Mouse (Mus musculus) ovary, postnatal 10 days (tissue): Measurements from ENCODE around the gene Dmc1.
A peak's percentile ranks its signal among the peaks of the same experiment; 100 is the strongest.

ENCODE experiments used
- DNase-seq: peaks from one replicate; pipeline ENCODE4 v3.0.0; 2022; ENCODE audit warnings: low spot score

Dmc1 gene

GRCm38 (mm10) chr15:79604990-79605665 is at the start of gene Dmc1:
TSS of gene Dmc1 (minus strand) at chr15:79605109.
- peak; percentile 12 for DNase-seq

GRCm38 (mm10) chr15:79651481-79651880 is 46.6 kb upstream of the Dmc1 start:
- DNase-seq = no peak

GRCm38 (mm10) chr15:79650569-79650968 is 45.7 kb upstream of the Dmc1 start:
- no peak for DNase-seq

- no peak for DNase-seq
Observed at GRCm38 (mm10) chr15:79648130-79648529, 43.2 kb upstream of the Dmc1 start.

GRCm38 (mm10) chr15:79645483-79645882 is 40.6 kb upstream of the Dmc1 start:
- no peak for DNase-seq

- DNase-seq = no peak
Observed at GRCm38 (mm10) chr15:79641135-79641817, 36.4 kb upstream of the Dmc1 start.

- DNase-seq = no peak
Observed at GRCm38 (mm10) chr15:79630471-79630870, 25.6 kb upstream of the Dmc1 start.

GRCm38 (mm10) chr15:79619770-79620414 is 15.0 kb upstream of the Dmc1 start:
- DNase-seq = no peak

GRCm38 (mm10) chr15:79618456-79618855 is 13.5 kb upstream of the Dmc1 start:
- no peak for DNase-seq

GRCm38 (mm10) chr15:79617135-79617534 is 12.2 kb upstream of the Dmc1 start:
- DNase-seq = no peak

GRCm38 (mm10) chr15:79616729-79617128 is 11.8 kb upstream of the Dmc1 start:
- DNase-seq = no peak

- no peak for DNase-seq
Observed at GRCm38 (mm10) chr15:79615501-79615900, 10.6 kb upstream of the Dmc1 start.

GRCm38 (mm10) chr15:79609226-79609625 is 4.3 kb upstream of the Dmc1 start:
- DNase-seq = no peak

- no peak for DNase-seq
Observed at GRCm38 (mm10) chr15:79608214-79608613, 3.3 kb upstream of the Dmc1 start.

GRCm38 (mm10) chr15:79607757-79608156 is 2.8 kb upstream of the Dmc1 start:
- DNase-seq = no peak

- no peak for DNase-seq
Observed at GRCm38 (mm10) chr15:79606161-79606560, 1.3 kb upstream of the Dmc1 start.

- no peak for DNase-seq
Observed at GRCm38 (mm10) chr15:79600176-79600575, 4.7 kb downstream of the Dmc1 start.

GRCm38 (mm10) chr15:79598715-79599114 is 6.2 kb downstream of the Dmc1 start:
- no peak for DNase-seq

- no peak for DNase-seq
Observed at GRCm38 (mm10) chr15:79581581-79581980, 23.3 kb downstream of the Dmc1 start.

- no peak for DNase-seq
Observed at GRCm38 (mm10) chr15:79577671-79578426, 27.1 kb downstream of the Dmc1 start.

GRCm38 (mm10) chr15:79576947-79577346 is 28.0 kb downstream of the Dmc1 start:
- no peak for DNase-seq

GRCm38 (mm10) chr15:79575543-79576222 is 29.2 kb downstream of the Dmc1 start:
- DNase-seq = no peak
